Mouse (Mus musculus): ENCODE measurements at regions not wholly inside any gene's neighbourhood (a gene's known extent, or its start where the extent isn't known, plus 50 kb on each side); places are given as distances from the start of the nearest gene placed in this dataset.

DNA sequence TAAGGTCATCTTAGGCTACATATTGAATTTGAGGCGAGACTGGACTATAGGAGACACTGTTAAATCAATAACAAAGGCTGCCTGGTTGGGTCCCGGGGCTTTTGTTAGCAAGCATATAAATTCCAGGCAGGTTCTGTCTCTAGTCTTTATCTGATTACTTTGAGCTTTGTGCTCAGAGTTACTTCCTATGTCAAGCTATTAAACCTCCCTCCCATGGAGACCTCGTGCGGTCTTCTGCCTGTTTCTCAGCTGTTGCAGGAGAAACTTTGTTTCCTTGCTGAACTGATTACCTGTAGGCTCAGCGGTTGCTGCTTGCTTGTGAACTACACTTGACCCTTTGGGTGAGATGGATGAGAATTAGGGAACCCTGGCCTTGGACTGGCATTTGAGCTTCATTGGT, 210.5 kb upstream of the Btg1 start:
- no peaks in the 10 kb centered on the region for H3K9me3 ChIP-seq (replicated peaks; ENCODE audit: low read length)
- peaks cover 12 to 15% of the 10 kb centered on the region in 2 experiments for H3K4me1 ChIP-seq (ENCODE audit: control insufficient read depth in 1 of 2, insufficient read depth in 2 of 2)
- in situ Hi-C loops (cut with MboI; ENCODE audit: low pct_ligation_motif_present, low pct_unique_long_range_greater_than_20kb, low sequenced_read_pairs) (no loop called here), dilution Hi-C loops (cut with MboI; ENCODE audit: extremely low pct_ligation_motif_present, extremely low pct_unique_long_range_greater_than_20kb, low sequenced_read_pairs) (no loop called here)
- H3K27me3 ChIP-seq (replicated peaks): no peaks in the 10 kb centered on the region
- H3K4me2 ChIP-seq (ENCODE audit: insufficient read depth, low read depth, poor library complexity, severe bottlenecking): no peak overlapping the region
- H3K79me2 ChIP-seq (replicated peaks; ENCODE audit: control insufficient read depth, extremely low read depth, insufficient read depth, poor library complexity, severe bottlenecking): no peaks in the 10 kb centered on the region
- no peak overlapping the region for H3K4me3 ChIP-seq (replicated peaks in 1 of 3; ENCODE audit: low read depth in 2 of 3, low read length in 2 of 3, poor library complexity in 1 of 3)
- DNase-seq (ENCODE audit: extremely low read depth): no peak
- H3K36me3 ChIP-seq (replicated peaks in 1 of 2; ENCODE audit: control insufficient read depth in 1 of 2, insufficient read depth in 1 of 2, low read length in 1 of 2): no peaks in the 10 kb centered on the region
- H3K27ac ChIP-seq (ENCODE audit: insufficient read depth, low read depth): no peak overlapping the region
- H3K9ac ChIP-seq (ENCODE audit: insufficient read depth, low read depth): no peak overlapping the region
- TF ChIP-seq USF1 (IDR thresholded peaks at IDR 0.05; ENCODE audit: low read depth, low read length) (no peak), SMC3 (IDR thresholded peaks at IDR 0.05; ENCODE audit: low read depth, low read length) (no peak), POLR2AphosphoS2 (IDR thresholded peaks at IDR 0.05; ENCODE audit: low read depth, low read length) (no peak), POLR2A (IDR thresholded peaks at IDR 0.05; ENCODE audit: low read depth, low read length) (no peak), ZKSCAN1 (IDR thresholded peaks at IDR 0.05; ENCODE audit: borderline replicate concordance, low read depth, low read length) (no peak)

DNA sequence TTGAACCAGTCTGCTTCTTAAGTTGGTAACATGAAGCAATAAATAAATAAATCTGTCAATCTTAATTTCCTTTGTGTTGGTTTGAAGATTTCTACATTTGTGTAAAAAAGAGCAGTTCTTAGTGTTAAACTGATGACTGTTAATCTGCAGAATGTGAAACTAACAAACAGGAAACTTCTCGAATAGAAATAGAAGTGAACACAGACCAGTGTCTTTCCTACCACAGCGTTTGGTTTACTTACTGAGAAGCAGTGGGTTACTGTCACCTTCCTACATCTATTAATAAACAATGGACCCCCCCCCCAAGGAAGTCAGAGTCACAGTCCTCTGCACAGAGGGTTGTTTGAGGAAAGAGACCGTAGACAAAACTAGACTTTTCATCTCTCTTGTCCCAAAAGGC, 209.0 kb upstream of the Btg1 start:
- TF ChIP-seq TCF12 (IDR thresholded peaks at IDR 0.05; ENCODE audit: low read depth, low read length) (no peak), IRF4 (IDR thresholded peaks at IDR 0.05; ENCODE audit: low read depth, low read length) (no peak), JUN (IDR thresholded peaks at IDR 0.05; ENCODE audit: insufficient read depth, low read depth, low read length) (no peak), RAD21 (IDR thresholded peaks at IDR 0.05; ENCODE audit: low read depth, low read length) (no peak), POLR2AphosphoS2 (IDR thresholded peaks at IDR 0.05; ENCODE audit: low read depth, low read length) (no peak), MEF2A (IDR thresholded peaks at IDR 0.05; ENCODE audit: borderline replicate concordance, low read depth, low read length) (no peak), ZC3H11A (IDR thresholded peaks at IDR 0.05; ENCODE audit: low read depth, low read length) (no peak), GABPA (IDR thresholded peaks at IDR 0.05; ENCODE audit: insufficient replicate concordance, low read depth, low read length) (no peak), JUND (conservative IDR thresholded peaks at IDR 0.05; ENCODE audit: low read depth, low read length) (no peak), MAX (IDR thresholded peaks at IDR 0.05; ENCODE audit: low read length) (no peak), KAT2A (IDR thresholded peaks at IDR 0.05; ENCODE audit: insufficient replicate concordance, low read length) (no peak), CHD2 (IDR thresholded peaks at IDR 0.05; ENCODE audit: low read length) (no peak), HCFC1 (IDR thresholded peaks at IDR 0.05; ENCODE audit: low read depth, low read length) (no peak), BHLHE40 (IDR thresholded peaks at IDR 0.05; ENCODE audit: low read depth, low read length) (no peak), USF2 (conservative IDR thresholded peaks at IDR 0.05; ENCODE audit: low read depth, low read length) (no peak)
- peak overlapping the region; percentile 27; the same call in 1 of the 2 replicates for H3K9ac ChIP-seq (ENCODE audit: insufficient read depth, low read depth)
- in situ Hi-C loops (cut with MboI; ENCODE audit: low pct_ligation_motif_present, low pct_unique_long_range_greater_than_20kb, low sequenced_read_pairs): no loop called here
- H3K36me3 ChIP-seq (replicated peaks in 1 of 2; ENCODE audit: control insufficient read depth in 1 of 2, insufficient read depth in 1 of 2, low read length in 1 of 2): no peaks in the 10 kb centered on the region
- no peak overlapping the region for H3K27ac ChIP-seq (ENCODE audit: insufficient read depth, low read depth)
- H3K4me1 ChIP-seq (ENCODE audit: control insufficient read depth in 1 of 2, insufficient read depth in 2 of 2): peaks cover 12 to 15% of the 10 kb centered on the region in 2 experiments
- peak overlapping the region; percentile 26; the same call in 1 of the 2 replicates for H3K4me2 ChIP-seq (ENCODE audit: insufficient read depth, low read depth, poor library complexity, severe bottlenecking)
- no peaks in the 10 kb centered on the region for H3K27me3 ChIP-seq (replicated peaks)
- H3K4me3 ChIP-seq (replicated peaks in 1 of 3; ENCODE audit: low read depth in 2 of 3, low read length in 2 of 3, poor library complexity in 1 of 3): no peak overlapping the region
- dilution Hi-C loops (cut with MboI; ENCODE audit: extremely low pct_ligation_motif_present, extremely low pct_unique_long_range_greater_than_20kb, low sequenced_read_pairs): no loop called here
- no peaks in the 10 kb centered on the region for H3K79me2 ChIP-seq (replicated peaks; ENCODE audit: control insufficient read depth, extremely low read depth, insufficient read depth, poor library complexity, severe bottlenecking)
- no peaks in the 10 kb centered on the region for H3K9me3 ChIP-seq (replicated peaks; ENCODE audit: low read length)
- DNase-seq (ENCODE audit: extremely low read depth): peak; percentile 30

Data from CH12.LX (cell line).